Mouse (Mus musculus) brain, embryonic 14.5 days (tissue): ENCODE data around the gene Gna11. TPM values are rescaled to one million over a fixed set of nuclear protein-coding genes. Genes with fewer than 3 reads are reported as not detected.

ENCODE experiments used
- DNase-seq: peaks from one replicate; pipeline ENCODE4 v3.0.0-alpha.2; 2011; ENCODE audit warnings: low read depth
- CTCF ChIP-seq: fragments of 200-500 bp; IDR thresholded peaks from 2 replicates; pipeline ENCODE4 v1.5.1; 2012; ENCODE audit warnings: inconsistent platforms, mild to moderate bottlenecking, moderate library complexity, borderline replicate concordance; ENCODE audit not compliant: insufficient read depth, insufficient read length; ENCODE audit errors: extremely low read depth
- POLR2A ChIP-seq: fragments of 200-500 bp; IDR thresholded peaks from 2 replicates; pipeline ENCODE4 v1.6.1; 2012; ENCODE audit warnings: mild to moderate bottlenecking, inconsistent platforms, borderline replicate concordance; ENCODE audit not compliant: poor library complexity, insufficient read depth, insufficient read length, severe bottlenecking; ENCODE audit errors: extremely low read depth
- polyA plus RNA-seq: library from polyadenylated mRNA; depleted of rRNA; stranded (reverse); fragments of >200 nt; gene quantifications from 2 replicates; pipeline ENCODE4 v1.2.3, GENCODE M21; 2012

Gna11 gene
- polyA plus RNA-seq, 1 experiment = 110 TPM

- no peak for DNase-seq
- TF ChIP-seq POLR2A = no peak
- no peak for TF ChIP-seq CTCF
Observed at GRCm38 (mm10) chr10:81538321-81539048, 6.5 kb downstream of the Gna11 start.

- no peak for DNase-seq
- no peak for TF ChIP-seq CTCF
- no peak for TF ChIP-seq POLR2A
Observed at GRCm38 (mm10) chr10:81537429-81537828, 7.6 kb downstream of the Gna11 start.

GRCm38 (mm10) chr10:81536734-81537133 is 8.3 kb downstream of the Gna11 start:
- TF ChIP-seq POLR2A = no peak
- peak; percentile 55; the same call in 1 of the 2 replicates for TF ChIP-seq CTCF

GRCm38 (mm10) chr10:81534826-81535225 is 10.2 kb downstream of the Gna11 start:
- DNase-seq = no peak
- TF ChIP-seq POLR2A (no peak), CTCF (no peak)

More at GRCm38 (mm10) chr10:81536734-81537133, 8.3 kb downstream of the Gna11 start:
- no peak for DNase-seq

- DNase-seq = peak; percentile 47
- TF ChIP-seq CTCF (peak; percentile 96), POLR2A (no peak)
Observed at GRCm38 (mm10) chr10:81526779-81527178, 18.2 kb downstream of the Gna11 start.

GRCm38 (mm10) chr10:81525017-81525694 is 19.8 kb downstream of the Gna11 start:
- TF ChIP-seq CTCF (no peak), POLR2A (no peak)
- no peak for DNase-seq

GRCm38 (mm10) chr10:81524051-81524605 is 20.9 kb downstream of the Gna11 start, which contains the start of gene Gna15:
Gene Gna15, minus strand, starts transcription at chr10:81524225.
- no peak for TF ChIP-seq CTCF
- TF ChIP-seq POLR2A = no peak
- no peak for DNase-seq

- no peak for DNase-seq
- TF ChIP-seq POLR2A = no peak
- no peak for TF ChIP-seq CTCF
Observed at GRCm38 (mm10) chr10:81523570-81523969, 21.4 kb downstream of the Gna11 start.

GRCm38 (mm10) chr10:81523142-81523541 is 21.8 kb downstream of the Gna11 start:
- no peak for TF ChIP-seq CTCF
- TF ChIP-seq POLR2A = no peak
- no peak for DNase-seq

- TF ChIP-seq POLR2A = no peak
- TF ChIP-seq CTCF = no peak
- DNase-seq = no peak
Observed at GRCm38 (mm10) chr10:81519978-81520365, 25.0 kb downstream of the Gna11 start.

- TF ChIP-seq CTCF (no peak), POLR2A (no peak)
- no peak for DNase-seq
Observed at GRCm38 (mm10) chr10:81519227-81519977, 25.6 kb downstream of the Gna11 start.
